Mouse (Mus musculus) limb, embryonic 13.5 days (tissue): ENCODE data around the gene Ccl21b. TPM values are rescaled to one million over a fixed set of nuclear protein-coding genes. Genes with fewer than 3 reads are reported as not detected.
"Not testable (repeated sequence)": the region's sequence is repeated elsewhere in the genome, so short reads cannot be mapped to it uniquely, and the experiment has no call there.

Experiments used
- ATAC-seq: fragments of 200-750 bp; cut with Nextera tagmentation; 2 replicates; pipeline ENCODE4 v1.8.0; 2017; ENCODE audit warnings: low read depth, moderate number of reproducible peaks, moderate TSS enrichment; ENCODE audit not compliant: low FRiP score
- H3K27ac ChIP-seq: fragments of 300-500 bp; sonication (generic); 2 replicates; pipeline ENCODE4 v1.5.1; 2015; ENCODE audit warnings: inconsistent platforms, mild to moderate bottlenecking, moderate library complexity
- H3K27me3 ChIP-seq: fragments of 300-500 bp; sonication (generic); 2 replicates; pipeline ENCODE4 v1.6.1; 2015; ENCODE audit warnings: mild to moderate bottlenecking, inconsistent platforms
- H3K36me3 ChIP-seq: fragments of 300-500 bp; sonication (generic); 2 replicates; pipeline ENCODE4 v1.6.1; 2015; ENCODE audit warnings: inconsistent platforms, mild to moderate bottlenecking, moderate library complexity
- H3K4me1 ChIP-seq: fragments of 300-500 bp; sonication (generic); 2 replicates; pipeline ENCODE4 v1.6.1; 2015; ENCODE audit warnings: inconsistent platforms
- H3K4me2 ChIP-seq: fragments of 300-500 bp; sonication (generic); replicated peaks from 2 replicates; pipeline ENCODE4 v1.6.1; 2015; ENCODE audit warnings: inconsistent platforms, mild to moderate bottlenecking, moderate library complexity
- H3K4me3 ChIP-seq: fragments of 300-500 bp; sonication (generic); 2 replicates; pipeline ENCODE4 v1.5.1; 2015; ENCODE audit warnings: moderate library complexity, mild to moderate bottlenecking, inconsistent platforms
- H3K9ac ChIP-seq: fragments of 300-500 bp; sonication (generic); 2 replicates; pipeline ENCODE4 v1.6.1; 2015; ENCODE audit warnings: mild to moderate bottlenecking, inconsistent platforms
- H3K9me3 ChIP-seq: fragments of 300-500 bp; sonication (generic); 2 replicates; pipeline ENCODE4 v1.6.1; 2016; ENCODE audit warnings: inconsistent platforms
- WGBS: fragments of 180-500 bp; shearing (Covaris S2); methylation state at CpG from one replicate; pipeline ENCODE4 v1.1.7; 2015; 5-methylcytosine and 5-hydroxymethylcytosine counted together
- polyA plus RNA-seq: library from polyadenylated mRNA; unstranded; fragments of >200 nt; fragmentation: Nextera tagmentation; extraction: Ambion mirVana; gene quantifications from 2 replicates; pipeline ENCODE4 v1.2.1, GENCODE M21; 2015

Ccl21b gene
- polyA plus RNA-seq: not detected in 2 replicates

DNA sequence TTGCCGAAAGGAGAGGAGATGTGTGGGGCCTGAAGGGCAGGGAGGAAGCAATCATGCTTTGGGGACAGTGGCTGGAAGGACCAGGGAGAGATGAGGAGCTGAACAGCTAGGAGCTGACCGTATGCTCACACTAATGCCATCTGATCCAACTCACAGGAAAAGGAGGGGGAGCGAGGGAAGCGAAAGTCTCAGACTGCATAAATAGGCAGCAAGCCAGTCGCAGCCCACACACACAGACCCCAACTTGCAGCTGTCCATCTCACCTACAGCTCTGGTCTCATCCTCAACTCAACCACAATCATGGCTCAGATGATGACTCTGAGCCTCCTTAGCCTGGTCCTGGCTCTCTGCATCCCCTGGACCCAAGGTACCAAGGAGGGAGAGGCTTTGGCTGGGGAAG, at the start of gene Ccl21b:
Gene Ccl21b (plus strand): TSS at position 301 of the 400 bp plus-strand sequence.
- no CpG with 5 or more reads among the region's 5 CpGs for WGBS
- ATAC-seq, H3K9me3 ChIP-seq, H3K36me3 ChIP-seq, H3K4me1 ChIP-seq, H3K9ac ChIP-seq, H3K4me2 ChIP-seq, H3K27ac ChIP-seq, H3K4me3 ChIP-seq, H3K27me3 ChIP-seq: not testable (repeated sequence)

DNA sequence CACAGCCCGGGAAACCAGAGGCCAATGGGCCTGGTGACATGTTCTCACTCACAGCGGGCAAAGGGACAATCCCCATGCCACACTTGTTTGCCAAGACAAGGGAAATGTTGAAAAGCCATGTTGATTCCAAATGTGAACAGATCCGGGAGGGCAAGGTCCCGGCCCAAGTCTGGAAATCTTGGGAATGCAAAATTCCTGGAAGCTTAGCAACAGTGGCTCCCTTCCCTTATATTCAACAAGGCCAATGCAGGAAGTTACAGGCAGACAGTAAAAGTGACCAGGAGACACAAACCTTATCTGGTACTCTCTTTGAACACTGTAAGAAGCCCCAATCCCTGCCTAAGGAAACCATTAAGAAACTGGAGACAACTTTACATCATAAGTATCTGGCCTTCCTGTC, 15.2 kb upstream of the Ccl21b start, which contains the start of gene Gm10600:
Gene Gm10600 (plus strand): TSS at position 301 of the 400 bp plus-strand sequence.
- ATAC-seq, H3K36me3 ChIP-seq: not testable (repeated sequence)
- no CpG with 5 or more reads among the region's 4 CpGs for WGBS

GRCm38 (mm10) chr4:42293967-42294366, 38.4 kb downstream of the Ccl21b start, which contains the start of gene Gm21953:
Gene Gm21953 (plus strand): TSS chr4:42294267.
- H3K4me3 ChIP-seq, H3K9me3 ChIP-seq, H3K36me3 ChIP-seq, H3K27ac ChIP-seq, ATAC-seq, H3K4me2 ChIP-seq, H3K9ac ChIP-seq, H3K27me3 ChIP-seq, H3K4me1 ChIP-seq: not testable (repeated sequence)
- WGBS: no CpG with 5 or more reads among the region's 18 CpGs

More for the DNA sequence above, 15.2 kb upstream of the Ccl21b start, which contains the start of gene Gm10600:
- H3K4me1 ChIP-seq, H3K4me2 ChIP-seq, H3K27ac ChIP-seq, H3K9me3 ChIP-seq, H3K9ac ChIP-seq, H3K27me3 ChIP-seq, H3K4me3 ChIP-seq: not testable (repeated sequence)

Other genes with a start within 250 kb of the Ccl21b start
- 0.39 TPM in 1 of 2 replicates, not detected in the other for gene Gm21093, start 221.0 kb upstream of the Ccl21b start, polyA plus RNA-seq
- not detected in 2 replicates for gene Gm3893, start 164.6 kb upstream of the Ccl21b start, polyA plus RNA-seq
- 7.7 TPM in 1 of 2 replicates, not detected in the other for gene Gm13304, start 140.9 kb upstream of the Ccl21b start, polyA plus RNA-seq
- gene Gm13306, start 102.3 kb upstream of the Ccl21b start, polyA plus RNA-seq: 1.1 TPM in 1 of 2 replicates, not detected in the other
- 1.2 TPM in 2 replicates for gene Gm13305, start 87.2 kb upstream of the Ccl21b start, polyA plus RNA-seq
- not detected in 2 replicates for gene Gm10600, start 15.1 kb upstream of the Ccl21b start, polyA plus RNA-seq
- gene Gm21953, start 38.5 kb downstream of the Ccl21b start, polyA plus RNA-seq: not detected in 2 replicates
- not detected in 2 replicates for gene Fam205a3, start 62.6 kb downstream of the Ccl21b start, polyA plus RNA-seq
- not detected in 2 replicates for gene Gm21586, start 183.6 kb downstream of the Ccl21b start, polyA plus RNA-seq
- 0.13 and 0.17 TPM in 2 replicates for gene Gm2163, start 211.0 kb downstream of the Ccl21b start, polyA plus RNA-seq